Mouse (Mus musculus) neural tube, embryonic 10.5 days (tissue): ENCODE measurements around the gene Tpbg.
"Not testable (repeated sequence)": the region's sequence is repeated elsewhere in the genome, so short reads cannot be mapped to it uniquely, and the experiment has no call there.

Source experiments
- DNase-seq: peaks from one replicate; pipeline ENCODE4 v3.0.0-alpha.2; 2017; ENCODE audit warnings: low spot score; ENCODE audit errors: extremely low spot score

Tpbg gene

DNA sequence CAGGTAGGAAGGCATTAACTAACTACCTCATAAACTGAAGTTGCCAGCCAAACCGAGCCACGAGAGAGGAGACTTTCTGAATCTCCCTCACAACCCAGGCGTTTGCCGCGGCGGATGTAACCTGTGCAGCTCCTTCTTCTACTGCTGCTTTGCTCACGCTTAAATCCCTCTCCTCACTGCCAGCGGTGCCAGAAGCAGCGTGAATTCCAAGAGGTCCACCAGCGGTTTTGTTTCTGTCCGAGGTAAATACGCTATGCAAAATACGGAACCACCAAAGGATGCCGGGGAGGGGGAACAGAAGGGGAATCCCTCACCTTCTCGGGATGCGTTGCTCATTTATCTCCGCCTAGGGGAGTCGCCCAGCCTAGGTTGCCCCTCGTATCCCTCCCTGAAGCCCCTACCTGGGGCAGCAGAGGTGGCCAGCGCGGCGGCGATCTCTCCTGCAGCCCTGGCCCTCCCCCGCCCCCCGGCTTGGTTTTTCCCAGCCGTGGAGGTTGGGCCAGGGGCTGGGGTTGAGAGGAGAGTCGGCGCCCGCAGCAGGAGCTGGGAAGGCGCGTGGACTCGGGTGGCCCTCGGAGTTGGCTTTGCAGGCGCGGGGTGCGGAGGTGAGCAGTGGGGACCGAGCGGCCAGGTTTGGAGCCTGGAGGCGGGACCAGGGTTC lies at the start of gene Tpbg:
Tpbg (plus strand) TSS at position 30 of the 661 bp plus-strand sequence.
- DNase-seq = peak; percentile 83

- DNase-seq = not testable (repeated sequence)
These were observed 40.2 kb upstream of the Tpbg start for GRCm38 (mm10) chr9:85801986-85802385.

GRCm38 (mm10) chr9:85802563-85802962 lies 39.6 kb upstream of the Tpbg start:
- DNase-seq = no peak

DNA sequence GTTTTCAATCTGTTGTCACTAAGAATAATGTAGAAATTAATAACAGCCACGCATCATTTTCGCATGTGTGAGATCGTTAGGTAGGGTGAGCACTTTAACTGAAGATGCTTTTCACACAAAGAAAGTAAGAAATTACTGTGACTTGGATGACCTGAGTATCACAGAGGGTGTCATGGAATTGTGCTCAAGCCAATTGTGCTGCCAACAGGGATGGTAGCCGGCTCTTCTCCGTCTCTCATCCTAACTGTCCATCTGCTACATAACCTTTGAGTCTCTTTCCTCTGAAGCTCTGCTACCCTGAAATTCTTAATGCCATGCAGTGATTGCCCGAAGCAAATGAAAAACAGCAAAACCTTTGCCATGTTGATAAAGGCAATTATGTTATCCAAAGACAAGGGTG lies 35.8 kb upstream of the Tpbg start:
- no peak for DNase-seq

DNA sequence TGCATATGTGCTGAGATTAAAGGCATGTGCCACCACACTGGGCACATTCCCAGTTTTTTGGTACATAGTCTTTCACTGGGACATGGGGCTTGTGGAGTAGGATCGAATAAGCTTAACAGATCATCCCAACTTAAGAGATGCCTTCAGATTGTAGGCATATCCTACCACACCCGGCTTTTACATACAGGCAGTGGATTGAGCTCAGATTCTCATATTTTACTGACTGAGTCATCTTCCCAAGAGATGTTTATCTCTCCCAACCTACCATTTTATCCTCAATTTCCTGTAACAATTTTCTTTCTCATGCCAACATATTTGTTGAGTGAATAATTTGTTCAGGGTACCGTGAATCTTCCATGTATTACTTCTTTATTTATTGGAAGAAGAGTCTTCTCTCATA lies 32.9 kb upstream of the Tpbg start:
- DNase-seq = no peak

GRCm38 (mm10) chr9:85820829-85821228 lies 21.4 kb upstream of the Tpbg start:
- no peak for DNase-seq

- DNase-seq = no peak
These were observed 6.4 kb upstream of the Tpbg start for GRCm38 (mm10) chr9:85835521-85836425.

- DNase-seq = no peak
These were observed 2.6 kb upstream of the Tpbg start for GRCm38 (mm10) chr9:85839626-85840025.

- DNase-seq = peak; percentile 68
These were observed 289 bp upstream of the Tpbg start for GRCm38 (mm10) chr9:85841891-85842290.

DNA sequence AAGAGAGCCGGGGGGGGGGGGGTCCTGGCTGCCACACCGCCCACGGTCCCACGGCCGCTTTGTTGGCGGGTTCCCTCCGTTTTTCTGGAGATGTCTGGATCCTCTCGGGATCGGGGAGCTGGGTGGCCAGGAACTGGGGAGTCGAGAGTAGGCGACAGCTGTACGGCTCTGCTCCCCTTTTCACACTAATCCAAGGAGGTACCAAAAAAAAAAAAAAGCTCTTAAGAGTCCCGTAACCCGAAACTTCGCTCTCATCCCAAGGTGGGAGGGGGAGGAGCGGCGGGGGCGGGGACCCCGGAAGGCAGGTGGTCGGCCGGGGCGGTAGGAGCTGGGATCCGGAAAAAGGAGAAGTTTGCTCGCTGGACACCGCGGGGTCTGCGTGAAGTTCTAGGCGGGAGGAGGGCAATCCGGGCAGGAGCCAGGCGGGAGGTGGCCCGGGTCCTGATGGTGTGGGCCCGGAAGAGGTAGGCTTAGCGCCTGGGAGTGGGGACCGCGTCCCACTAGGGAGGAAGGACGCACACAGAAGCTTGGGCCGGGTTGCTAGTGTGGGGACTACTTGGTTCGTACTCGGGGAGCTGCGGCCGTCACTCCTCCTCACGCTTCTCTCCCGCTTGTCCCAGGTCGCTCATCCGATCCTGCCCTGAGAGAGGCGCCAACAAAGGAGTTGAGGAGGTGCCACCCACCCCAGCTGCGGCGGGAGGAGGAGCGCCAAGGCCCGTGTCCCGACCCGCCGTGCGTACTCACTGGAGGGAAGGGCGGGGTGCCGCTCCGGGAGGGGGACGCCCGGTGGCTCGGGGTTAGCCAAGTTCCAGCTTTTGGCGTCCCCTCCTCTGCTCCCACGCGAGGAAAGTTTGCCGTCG lies 1.1 kb downstream of the Tpbg start:
- peak; percentile 73 for DNase-seq

DNA sequence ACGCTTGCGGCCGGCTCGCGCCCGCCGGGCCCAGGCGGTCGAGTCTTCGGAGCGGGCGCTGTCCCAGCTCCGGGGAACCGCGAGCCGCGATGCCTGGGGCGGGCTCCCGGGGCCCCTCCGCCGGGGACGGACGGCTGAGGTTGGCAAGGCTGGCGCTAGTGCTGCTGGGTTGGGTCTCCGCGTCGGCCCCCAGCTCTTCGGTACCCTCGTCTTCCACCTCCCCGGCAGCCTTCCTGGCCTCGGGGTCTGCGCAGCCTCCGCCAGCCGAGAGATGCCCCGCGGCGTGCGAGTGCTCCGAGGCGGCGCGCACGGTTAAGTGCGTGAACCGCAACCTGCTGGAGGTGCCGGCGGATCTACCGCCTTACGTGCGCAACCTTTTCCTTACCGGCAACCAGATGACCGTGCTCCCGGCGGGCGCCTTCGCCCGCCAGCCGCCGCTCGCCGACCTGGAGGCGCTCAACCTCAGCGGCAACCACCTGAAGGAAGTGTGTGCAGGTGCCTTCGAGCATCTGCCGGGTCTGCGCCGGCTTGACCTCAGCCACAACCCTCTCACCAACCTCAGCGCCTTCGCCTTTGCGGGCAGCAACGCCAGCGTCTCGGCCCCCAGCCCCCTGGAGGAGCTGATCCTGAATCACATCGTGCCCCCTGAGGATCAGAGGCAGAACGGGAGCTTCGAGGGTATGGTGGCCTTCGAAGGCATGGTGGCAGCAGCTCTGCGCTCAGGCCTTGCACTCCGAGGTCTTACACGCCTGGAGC lies 1.9 kb downstream of the Tpbg start:
- DNase-seq = peak; percentile 57

GRCm38 (mm10) chr9:85844647-85844983 lies 2.4 kb downstream of the Tpbg start:
- no peak for DNase-seq

DNA sequence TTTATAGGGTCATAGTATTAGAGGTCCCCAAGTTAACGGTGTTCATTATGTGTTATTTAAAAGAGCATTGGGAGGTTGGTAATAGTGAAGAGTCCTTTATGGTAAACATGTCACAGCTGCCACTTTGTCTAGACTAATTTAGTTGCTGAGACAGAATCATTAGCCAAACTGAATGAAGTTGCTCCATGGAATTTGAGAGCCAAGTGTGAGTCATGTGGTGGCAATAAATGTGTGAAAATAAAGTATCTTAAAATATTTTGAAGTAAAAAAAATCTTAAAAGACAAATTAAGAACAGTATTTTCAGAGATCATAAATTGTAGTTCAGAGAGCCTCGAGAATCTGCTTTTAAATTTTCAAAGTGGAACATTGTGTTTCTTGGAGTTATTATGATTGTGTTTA lies 4.0 kb downstream of the Tpbg start:
- no peak for DNase-seq

GRCm38 (mm10) chr9:85854780-85855179 lies 12.6 kb downstream of the Tpbg start:
- no peak for DNase-seq

DNA sequence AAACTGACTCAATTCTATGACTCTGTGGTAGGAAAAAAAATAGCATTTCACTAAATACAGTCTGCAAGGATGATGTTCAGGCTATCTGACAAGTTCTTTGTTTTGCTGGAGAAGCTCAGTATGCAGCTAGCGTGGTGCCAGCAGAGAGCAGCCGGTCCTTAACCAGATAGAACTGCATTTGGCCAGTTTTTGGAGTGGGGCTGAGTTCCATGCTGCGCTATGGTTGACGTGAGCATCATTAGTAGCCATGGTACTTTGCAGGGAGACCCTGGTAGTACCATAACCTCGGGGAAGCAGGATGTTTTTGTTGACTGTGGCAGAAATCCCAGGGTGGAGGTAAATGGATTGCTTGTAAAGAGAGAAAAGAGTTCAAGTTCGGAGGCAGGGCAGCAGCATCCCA lies 14.3 kb downstream of the Tpbg start:
- DNase-seq = no peak

GRCm38 (mm10) chr9:85861065-85861464 lies 18.9 kb downstream of the Tpbg start:
- no peak for DNase-seq

GRCm38 (mm10) chr9:85862562-85862961 lies 20.4 kb downstream of the Tpbg start:
- DNase-seq = no peak

DNA sequence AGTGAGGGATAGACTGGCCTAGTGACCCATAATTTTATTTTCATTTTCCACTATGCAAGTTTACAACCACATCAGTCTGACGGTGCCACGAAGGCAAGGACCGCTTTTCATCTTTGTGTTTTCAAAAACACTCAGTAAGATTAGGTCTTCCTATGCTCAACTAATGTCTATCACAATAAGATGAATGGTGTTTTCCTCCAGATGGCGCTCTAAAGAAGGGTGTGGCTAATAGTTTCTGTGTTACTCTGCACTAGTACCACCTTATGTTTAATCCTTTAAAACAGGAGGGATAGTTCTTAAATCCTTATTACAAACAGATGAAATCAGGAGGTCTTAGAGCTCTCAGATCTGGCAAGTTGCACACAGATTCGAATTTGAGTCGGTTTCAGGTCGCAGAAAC lies 30.7 kb downstream of the Tpbg start:
- no peak for DNase-seq

DNA sequence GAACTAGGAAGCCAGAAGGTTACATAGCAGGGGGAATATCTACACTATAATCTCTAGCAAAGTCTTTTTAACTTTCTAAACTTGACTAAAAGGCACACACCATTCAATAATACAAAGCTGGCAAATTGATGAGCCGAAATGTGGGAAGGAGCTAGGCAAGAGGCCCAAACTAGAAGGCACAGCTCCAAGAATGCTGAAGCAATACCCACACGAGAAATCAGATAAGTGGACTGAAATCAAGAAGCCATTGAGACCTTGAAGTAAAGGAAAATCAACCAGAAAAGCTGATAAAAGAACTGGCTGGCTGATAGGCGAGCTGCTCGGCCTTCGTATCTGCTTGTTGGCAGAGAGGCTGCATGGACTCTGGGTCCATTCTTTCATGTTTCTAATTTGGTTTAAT lies 51.5 kb downstream of the Tpbg start:
- no peak for DNase-seq
